7 mouse cellular contexts compared by ENCODE assay signal in the genomic region with DNA sequence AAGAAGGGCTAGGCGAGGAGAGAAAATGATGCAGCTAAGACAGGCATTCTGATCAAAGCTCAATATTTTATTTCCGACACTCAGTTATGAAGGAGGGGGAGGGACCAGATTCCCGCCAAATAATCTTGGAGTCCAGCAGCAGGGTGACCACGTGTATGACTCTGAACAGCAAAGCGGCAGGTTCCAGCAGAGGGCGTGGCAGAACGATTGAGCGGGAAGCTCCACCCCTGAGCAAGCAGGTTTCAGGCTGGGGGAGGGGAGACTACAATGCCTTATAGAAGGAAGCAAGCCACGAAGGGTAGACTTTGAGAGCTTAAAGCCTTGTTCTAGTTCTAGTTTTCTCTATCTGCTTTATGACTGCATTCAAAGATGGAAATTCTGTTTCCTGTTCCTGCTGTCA.
A peak's percentile ranks its signal among the peaks of the same experiment; 100 is the strongest.
DNase-seq lines count a peak whose midpoint lies in the region; ATAC-seq and TF ChIP-seq lines count a peak whose summit lies in the region.
"Not testable (repeated sequence)": the region's sequence is repeated elsewhere in the genome, so short reads cannot be mapped to it uniquely, and the experiment has no call there.

No protein-coding gene starts in this region.

- H3K9ac ChIP-seq in liver, postnatal 0 days (replicated peaks): not testable (repeated sequence)

- WGBS in kidney, adult 2 months: 61% methylated on average over 9 of the region's 9 CpGs
- 40% methylated on average over 9 of the region's 9 CpGs for WGBS in liver, postnatal 0 days (ENCODE audit: insufficient replicate concordance)

- not testable (repeated sequence) for H3K27ac ChIP-seq in kidney, adult 2 months (ENCODE audit: insufficient read depth, low read depth, low read length); liver, postnatal 0 days (ENCODE audit: low read depth)

- H3K4me1 ChIP-seq in kidney, adult 2 months (ENCODE audit: control insufficient read depth, insufficient read depth, low read length); liver, postnatal 0 days (ENCODE audit: insufficient read depth): not testable (repeated sequence)

- not testable (repeated sequence) for TF ChIP-seq EP300 in liver, postnatal 0 days (IDR thresholded peaks at IDR 0.05; ENCODE audit: low read depth)

- DNase-seq in A20 (ENCODE audit: low read depth, low spot score): peak; percentile 13
- peak; percentile 15 for DNase-seq in NIH3T3 (ENCODE audit: low read depth)
- peak; percentile 70 for DNase-seq in heart, adult 11 months
- DNase-seq in kidney, adult 2 months; liver, postnatal 0 days: not testable (repeated sequence)
- peak; percentile 54 for DNase-seq in lung, postnatal 36 days
- peak; percentile 10 to 14 for DNase-seq in thymus, postnatal 36 days

- not testable (repeated sequence) for TF ChIP-seq POLR2A in kidney, adult 2 months (IDR thresholded peaks at IDR 0.05; ENCODE audit: low read depth, low read length)

- not testable (repeated sequence) for H3K4me2 ChIP-seq in liver, postnatal 0 days (ENCODE audit: low read depth, low read length)

- not testable (repeated sequence) for H3K27me3 ChIP-seq in kidney, adult 2 months (replicated peaks; ENCODE audit: control insufficient read depth, insufficient read depth, low read length); liver, postnatal 0 days (ENCODE audit: insufficient read depth, low read length)

- ATAC-seq in liver, postnatal 0 days: not testable (repeated sequence)

- not testable (repeated sequence) for H3K36me3 ChIP-seq in kidney, adult 2 months (ENCODE audit: control insufficient read depth, insufficient read depth, low read length); liver, postnatal 0 days (replicated peaks; ENCODE audit: insufficient read depth, low read length)

- H3K9me3 ChIP-seq in liver, postnatal 0 days (ENCODE audit: low read length): not testable (repeated sequence)

- H3K4me3 ChIP-seq in kidney, adult 2 months (ENCODE audit: insufficient read depth, low read depth, low read length); liver, postnatal 0 days (ENCODE audit: low read depth, low read length): not testable (repeated sequence)

- TF ChIP-seq CTCF in kidney, adult 2 months (conservative IDR thresholded peaks at IDR 0.05; ENCODE audit: insufficient read depth, insufficient read length, low read depth, low read length): 0 out of 2 replicates have a peak, but pooled peaks have one; percentile 3
- 0 out of 2 replicates have a peak, but pooled peaks have one; percentile 16 for TF ChIP-seq CTCF in liver, postnatal 0 days (IDR thresholded peaks at IDR 0.05; ENCODE audit: low read depth)
